Mouse (Mus musculus) liver, embryonic 15.5 days (tissue): ENCODE results near the gene Slc2a6. TPM values are rescaled to one million over a fixed set of nuclear protein-coding genes. Genes with fewer than 3 reads are reported as not detected.

ENCODE experiments used
- ATAC-seq: fragments of 200-750 bp; cut with Nextera tagmentation; 2 replicates; pipeline ENCODE4 v1.8.0; 2017; ENCODE audit warnings: moderate number of reproducible peaks, mild to moderate bottlenecking, moderate library complexity; ENCODE audit not compliant: insufficient read depth
- H3K27ac ChIP-seq: fragments of 300-500 bp; sonication (generic); replicated peaks from 2 replicates; pipeline ENCODE4 v1.5.1; 2015; ENCODE audit warnings: mild to moderate bottlenecking, inconsistent platforms
- H3K27me3 ChIP-seq: fragments of 300-500 bp; sonication (generic); 2 replicates; pipeline ENCODE4 v1.6.1; 2015; ENCODE audit warnings: mild to moderate bottlenecking, inconsistent platforms
- H3K36me3 ChIP-seq: fragments of 300-500 bp; sonication (generic); replicated peaks from 2 replicates; pipeline ENCODE4 v1.6.1; 2015; ENCODE audit warnings: moderate library complexity, mild to moderate bottlenecking, inconsistent platforms
- H3K4me1 ChIP-seq: fragments of 300-500 bp; sonication (generic); replicated peaks from 2 replicates; pipeline ENCODE4 v1.6.1; 2015; ENCODE audit warnings: inconsistent platforms
- H3K4me2 ChIP-seq: fragments of 300-500 bp; sonication (generic); 2 replicates; pipeline ENCODE4 v1.6.1; 2015; ENCODE audit warnings: moderate library complexity, mild to moderate bottlenecking, inconsistent platforms
- H3K4me3 ChIP-seq: fragments of 300-500 bp; sonication (generic); replicated peaks from 2 replicates; pipeline ENCODE4 v1.5.1; 2015; ENCODE audit warnings: mild to moderate bottlenecking, inconsistent platforms
- H3K9ac ChIP-seq: fragments of 300-500 bp; sonication (generic); 2 replicates; pipeline ENCODE4 v1.6.1; 2015; ENCODE audit warnings: moderate library complexity, mild to moderate bottlenecking, inconsistent platforms
- H3K9me3 ChIP-seq: fragments of 300-500 bp; sonication (generic); replicated peaks from 2 replicates; pipeline ENCODE4 v1.6.1; 2016; ENCODE audit warnings: inconsistent platforms
- WGBS: fragments of 180-500 bp; shearing (Covaris S2); methylation state at CpG from one replicate; pipeline ENCODE4 v1.1.7; 2015; ENCODE audit warnings: mixed read lengths; ENCODE audit not compliant: insufficient replicate concordance; 5-methylcytosine and 5-hydroxymethylcytosine counted together
- polyA plus RNA-seq: library from polyadenylated mRNA; unstranded; fragments of >200 nt; fragmentation: Nextera tagmentation; extraction: Ambion mirVana; gene quantifications from 2 replicates; pipeline ENCODE4 v1.2.1, GENCODE M21; 2015

The Slc2a6 gene
- polyA plus RNA-seq, 1 experiment from 2014 or later = 0.29 TPM

DNA sequence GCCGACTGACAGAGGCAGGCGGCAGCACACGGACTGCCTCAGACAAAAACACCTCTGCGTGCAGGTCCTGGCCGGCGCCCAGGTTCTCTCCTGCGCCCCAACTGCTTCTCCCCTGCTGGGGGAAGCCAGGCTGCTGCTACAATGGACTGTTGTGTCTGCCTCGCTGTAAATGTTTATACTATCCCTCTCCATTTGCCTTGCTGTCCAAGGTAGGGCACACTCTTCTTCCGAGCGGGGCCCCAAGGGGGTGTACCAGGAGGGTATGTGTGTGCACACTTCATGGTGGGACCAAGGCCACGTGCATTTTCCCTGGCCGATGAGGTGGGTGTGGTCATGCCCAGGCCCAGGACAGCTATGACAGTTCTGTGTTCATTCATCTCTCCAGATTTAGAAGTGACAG lies 31.0 kb upstream of the Slc2a6 start:
- Histone ChIP-seq H3K4me3 (no peak overlapping the region), H3K9ac (no peak overlapping the region), H3K4me1 (0 out of 2 replicates have a peak, but pooled peaks cover 4% of the 10 kb centered on the region), H3K4me2 (no peak overlapping the region), H3K27me3 (no peaks in the 10 kb centered on the region), H3K9me3 (no peaks in the 10 kb centered on the region), H3K27ac (no peak overlapping the region), H3K36me3 (no peaks in the 10 kb centered on the region)
- 41% methylated on average over 12 of the region's 12 CpGs for WGBS
- ATAC-seq = no peak

DNA sequence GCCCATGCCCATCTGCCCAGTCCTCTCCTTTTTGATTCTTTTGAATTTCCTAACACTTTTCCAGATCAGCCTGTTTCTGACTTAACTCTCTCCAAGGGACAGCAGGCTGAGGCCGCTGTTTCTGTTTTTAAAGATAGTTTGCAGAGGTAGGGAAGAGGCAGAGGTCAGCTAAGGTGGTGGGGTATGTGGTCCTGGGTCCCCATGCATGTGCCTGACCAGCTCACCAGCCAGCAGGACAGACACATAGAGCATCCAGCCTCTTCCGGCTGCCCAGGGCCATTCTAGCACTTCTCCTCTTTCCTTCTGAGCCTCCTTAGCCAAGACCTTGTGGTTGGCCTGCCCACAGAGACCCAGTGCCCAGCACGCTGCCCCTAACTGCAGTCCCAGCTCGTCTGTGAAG lies 30.5 kb upstream of the Slc2a6 start:
- no peak overlapping the region for H3K4me2 ChIP-seq

DNA sequence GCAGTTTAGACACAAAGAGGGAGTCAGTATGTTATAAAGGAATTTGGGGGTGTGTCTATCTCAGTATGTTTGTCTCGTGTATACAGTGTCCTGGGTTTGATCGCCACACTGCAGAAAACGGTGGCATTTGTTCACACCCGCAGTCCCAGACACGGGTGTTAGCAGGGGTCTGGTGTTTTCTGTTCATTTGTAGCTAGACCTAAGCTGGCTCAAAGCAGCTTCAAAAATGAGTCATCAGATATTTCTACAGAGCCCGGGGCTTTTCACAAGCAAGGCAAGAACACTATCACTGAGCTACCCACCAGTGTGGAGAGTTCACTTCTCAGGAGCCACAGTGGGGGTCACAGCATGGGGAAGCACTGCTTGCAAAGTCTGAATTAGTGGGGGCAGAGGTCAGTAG lies 21.6 kb upstream of the Slc2a6 start:
- H3K27ac ChIP-seq = no peak overlapping the region
- no peaks in the 10 kb centered on the region for H3K4me1 ChIP-seq
- no peaks in the 10 kb centered on the region for H3K36me3 ChIP-seq
- no peak overlapping the region for H3K4me3 ChIP-seq
- 51% methylated on average over 6 of the region's 6 CpGs for WGBS
- H3K4me2 ChIP-seq = no peak overlapping the region
- no peak overlapping the region for H3K9ac ChIP-seq
- no peak for ATAC-seq
- H3K27me3 ChIP-seq = no peaks in the 10 kb centered on the region
- no peaks in the 10 kb centered on the region for H3K9me3 ChIP-seq

More for the DNA sequence above, 30.5 kb upstream of the Slc2a6 start:
- Histone ChIP-seq H3K4me1 (0 out of 2 replicates have a peak, but pooled peaks cover 4% of the 10 kb centered on the region), H3K4me3 (no peak overlapping the region), H3K27me3 (no peaks in the 10 kb centered on the region), H3K9me3 (no peaks in the 10 kb centered on the region), H3K9ac (no peak overlapping the region), H3K27ac (no peak overlapping the region), H3K36me3 (no peaks in the 10 kb centered on the region)
- no peak for ATAC-seq
- WGBS = 38% methylated on average over 4 of the region's 4 CpGs

DNA sequence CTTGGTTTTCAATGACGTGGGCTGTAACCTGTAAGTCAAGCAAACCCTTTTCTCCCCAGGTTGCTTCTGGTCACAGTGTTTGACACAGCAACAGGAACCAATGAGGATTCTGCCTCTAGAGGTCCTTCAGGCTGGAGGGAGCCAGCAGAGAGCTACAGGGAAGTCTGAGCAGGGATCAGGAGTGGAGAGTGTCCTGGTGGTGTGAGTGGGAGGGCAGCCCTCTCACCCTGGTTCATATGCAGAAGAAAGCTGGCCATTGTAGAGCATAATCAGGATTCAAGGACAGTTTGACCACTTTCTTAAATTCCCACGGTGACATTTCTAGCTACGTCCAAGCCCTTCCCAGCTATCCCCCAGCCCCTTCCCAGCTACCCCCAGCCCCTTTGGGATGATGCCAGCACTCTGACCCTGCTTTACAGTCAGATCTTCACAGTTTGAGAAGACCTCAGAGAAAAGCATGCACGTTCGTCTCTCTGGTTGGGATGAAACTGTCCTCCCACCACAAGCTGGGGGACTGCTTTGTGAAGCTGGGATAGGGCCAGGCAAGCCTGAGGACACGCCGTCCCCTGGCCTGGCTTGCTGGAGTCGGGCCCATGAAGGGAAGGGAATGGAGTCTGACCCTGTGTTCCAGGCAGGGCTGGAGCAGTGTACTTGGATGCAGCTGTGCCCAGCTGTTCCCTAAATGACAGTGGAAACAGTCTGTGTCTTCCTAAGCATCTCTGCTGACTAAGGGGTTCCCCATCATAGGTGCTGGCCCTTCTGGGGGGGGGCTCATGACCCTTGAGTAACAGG lies 18.4 kb upstream of the Slc2a6 start:
- no peaks in the 10 kb centered on the region for H3K36me3 ChIP-seq
- H3K4me3 ChIP-seq = no peak overlapping the region
- no peak overlapping the region for H3K9ac ChIP-seq
- H3K4me2 ChIP-seq = no peak overlapping the region
- 52% methylated on average over 8 of the region's 8 CpGs for WGBS
- no peaks in the 10 kb centered on the region for H3K27me3 ChIP-seq
- H3K9me3 ChIP-seq = no peaks in the 10 kb centered on the region
- peaks cover 5% of the 10 kb centered on the region for H3K4me1 ChIP-seq
- no peak overlapping the region for H3K27ac ChIP-seq
- ATAC-seq = no peak

DNA sequence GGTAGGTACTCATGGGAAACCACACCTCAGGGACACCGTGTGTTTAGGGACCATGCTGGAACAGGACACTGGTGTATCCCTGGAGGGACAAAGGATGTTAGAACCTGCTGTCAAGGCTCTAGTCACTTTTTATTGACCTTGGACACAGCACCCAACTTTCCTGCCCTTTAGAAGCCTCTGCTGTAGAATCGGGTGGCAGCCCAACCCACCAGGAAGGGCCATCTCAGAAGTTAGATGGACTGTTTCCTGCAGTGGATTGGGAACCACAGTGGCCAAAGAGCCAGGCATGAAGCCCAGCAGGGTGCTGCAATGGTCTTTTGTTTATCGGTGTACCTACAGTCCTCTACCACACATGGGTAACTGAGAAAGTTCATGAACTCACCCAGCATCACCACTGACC lies 16.8 kb upstream of the Slc2a6 start:
- Histone ChIP-seq H3K4me3 (no peak overlapping the region), H3K36me3 (no peaks in the 10 kb centered on the region), H3K9me3 (no peaks in the 10 kb centered on the region), H3K4me1 (peaks cover 8% of the 10 kb centered on the region), H3K9ac (no peak overlapping the region), H3K27me3 (no peaks in the 10 kb centered on the region), H3K4me2 (no peak overlapping the region), H3K27ac (no peak overlapping the region)
- 55% methylated on average over 3 of the region's 3 CpGs for WGBS
- no peak for ATAC-seq

DNA sequence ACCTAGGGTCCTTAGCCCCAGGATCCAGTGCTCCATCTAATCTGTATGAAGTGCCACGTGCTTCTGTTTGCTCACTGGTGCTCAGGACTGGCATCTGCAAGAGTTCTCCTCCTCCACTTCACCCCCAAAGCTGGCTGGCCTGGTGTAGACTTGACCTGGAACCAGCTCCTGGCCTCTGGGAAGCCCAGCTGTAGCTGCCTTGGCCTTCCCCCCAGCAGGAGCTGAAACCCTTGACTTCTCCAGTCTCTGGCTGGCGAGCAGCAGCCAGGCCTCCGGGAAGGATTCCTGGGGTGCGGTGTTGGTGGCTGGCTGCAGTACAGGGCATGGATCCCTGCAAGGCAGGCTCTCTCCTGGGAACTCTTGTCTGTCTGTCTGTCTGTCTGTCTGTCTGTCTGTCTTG lies 16.4 kb upstream of the Slc2a6 start:
- Histone ChIP-seq H3K4me3 (no peak overlapping the region), H3K36me3 (no peaks in the 10 kb centered on the region), H3K27ac (no peak overlapping the region), H3K9ac (no peak overlapping the region), H3K4me2 (no peak overlapping the region), H3K27me3 (no peaks in the 10 kb centered on the region), H3K9me3 (no peaks in the 10 kb centered on the region), H3K4me1 (peaks cover 8% of the 10 kb centered on the region)
- no peak for ATAC-seq
- WGBS = 64% methylated on average over 4 of the region's 4 CpGs

DNA sequence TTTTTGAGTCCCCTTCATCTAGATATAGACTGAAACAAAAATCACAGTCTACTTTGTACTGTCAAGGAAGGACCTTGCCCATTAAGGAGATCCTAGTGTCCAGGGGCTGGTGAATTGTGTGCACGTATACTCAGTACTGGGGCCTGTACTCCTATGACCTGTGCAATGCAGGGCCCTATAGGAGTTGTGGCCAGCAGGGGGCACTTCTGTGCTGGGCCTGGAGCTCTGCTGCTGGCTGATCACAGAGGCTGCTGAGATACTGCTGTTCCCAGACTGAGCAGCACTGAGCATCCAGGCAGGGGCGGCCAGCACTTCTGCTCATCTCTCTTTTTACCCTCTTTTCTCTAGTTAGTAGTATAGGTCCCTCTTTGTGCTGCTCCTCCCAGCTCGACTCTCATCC lies 15.7 kb upstream of the Slc2a6 start:
- Histone ChIP-seq H3K27ac (no peak overlapping the region), H3K9me3 (no peaks in the 10 kb centered on the region), H3K36me3 (no peaks in the 10 kb centered on the region), H3K27me3 (no peaks in the 10 kb centered on the region), H3K4me1 (peaks cover 8% of the 10 kb centered on the region), H3K9ac (no peak overlapping the region), H3K4me2 (no peak overlapping the region), H3K4me3 (no peak overlapping the region)
- ATAC-seq = peak; percentile 22; the same call in 1 of the 2 replicates
- 11% methylated on average over 3 of the region's 3 CpGs for WGBS

DNA sequence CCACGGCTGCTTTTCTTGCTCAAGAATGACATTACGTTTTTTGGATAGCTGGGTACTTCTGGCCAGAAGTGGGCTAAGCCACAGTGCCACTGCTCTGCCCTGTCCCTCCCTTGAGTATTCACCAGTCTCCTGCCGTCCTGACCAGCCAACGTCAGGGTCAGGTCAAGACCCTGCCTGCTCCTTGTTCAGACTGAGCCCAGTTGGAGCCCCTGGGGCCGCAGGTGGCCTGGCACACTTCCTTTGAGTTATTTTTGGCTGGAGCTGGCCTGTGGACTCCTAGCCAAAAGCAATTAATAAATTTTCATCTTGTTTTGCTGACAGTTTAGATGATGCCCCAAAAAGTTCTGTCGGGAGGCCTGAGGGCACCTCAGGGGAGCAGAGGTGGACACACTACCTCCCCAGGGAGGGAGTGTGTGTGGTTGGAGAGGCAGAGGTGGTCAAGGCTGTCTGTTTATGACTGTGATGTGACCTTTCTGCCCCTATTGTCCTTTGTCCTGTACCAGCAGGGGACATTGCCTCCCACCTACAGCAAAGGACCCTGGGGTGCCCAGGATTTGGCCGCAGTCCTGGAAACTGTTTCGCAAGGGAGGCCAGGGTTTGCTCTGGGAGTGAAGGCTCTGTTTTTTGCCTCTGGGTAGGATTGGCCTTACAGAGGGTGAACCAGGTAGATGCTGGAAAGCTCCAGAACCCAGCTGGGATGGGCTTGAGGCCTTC lies 14.5 kb upstream of the Slc2a6 start:
- Histone ChIP-seq H3K9ac (no peak overlapping the region), H3K36me3 (no peaks in the 10 kb centered on the region), H3K4me2 (no peak overlapping the region), H3K27ac (peak overlapping the region; percentile 75), H3K9me3 (no peaks in the 10 kb centered on the region), H3K4me1 (peaks cover 8% of the 10 kb centered on the region), H3K27me3 (no peaks in the 10 kb centered on the region), H3K4me3 (no peak overlapping the region)
- WGBS = 55% methylated on average over 8 of the region's 8 CpGs
- ATAC-seq = peak; percentile 81

DNA sequence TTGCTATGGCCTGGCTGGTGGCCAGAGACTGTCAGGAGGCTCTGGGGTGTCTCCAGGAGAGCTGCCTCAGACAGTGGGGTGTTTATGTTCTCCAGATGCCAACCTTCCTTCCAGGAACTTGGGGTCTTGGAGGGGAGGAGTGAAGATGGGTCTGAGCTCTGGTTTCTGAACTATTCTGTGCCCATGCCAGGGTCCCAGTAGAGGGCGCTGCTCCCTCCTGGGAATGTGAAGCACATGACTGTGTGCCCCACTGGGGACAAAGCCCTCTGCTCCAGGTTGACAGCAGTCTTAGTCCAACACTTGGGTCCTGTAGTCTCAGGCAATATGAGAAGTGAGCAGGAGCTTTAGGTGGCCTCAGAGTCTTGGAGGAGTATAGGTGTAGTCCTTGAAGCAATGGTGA lies 11.5 kb upstream of the Slc2a6 start:
- H3K9me3 ChIP-seq = no peaks in the 10 kb centered on the region
- H3K27ac ChIP-seq = no peak overlapping the region
- no peak overlapping the region for H3K9ac ChIP-seq
- WGBS = 6% methylated on average over 1 of the region's 1 CpGs
- no peak for ATAC-seq
- H3K4me3 ChIP-seq = no peak overlapping the region
- no peaks in the 10 kb centered on the region for H3K36me3 ChIP-seq
- peaks cover 8% of the 10 kb centered on the region for H3K4me1 ChIP-seq
- H3K27me3 ChIP-seq = no peaks in the 10 kb centered on the region
- no peak overlapping the region for H3K4me2 ChIP-seq

DNA sequence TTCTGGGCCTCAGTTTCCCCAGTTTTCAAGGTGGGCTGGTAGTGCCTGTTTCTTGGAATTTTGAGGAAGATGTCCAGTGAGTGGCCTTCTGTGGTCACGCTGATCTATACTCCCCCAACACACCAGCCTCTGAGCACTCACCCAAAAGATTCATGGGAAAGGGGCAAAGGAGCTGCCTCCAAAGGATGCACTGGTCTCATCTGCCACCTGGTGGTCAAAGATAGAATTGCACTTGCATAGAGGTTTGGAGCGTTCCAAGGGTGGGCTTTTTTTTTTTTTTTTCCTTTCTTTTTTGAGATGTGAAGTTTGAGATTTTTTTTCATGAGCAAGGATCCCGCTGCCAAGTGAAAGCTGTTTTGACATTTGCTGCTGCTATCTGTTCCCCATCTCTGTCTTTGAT lies 10.8 kb upstream of the Slc2a6 start:
- WGBS = 4% methylated on average over 3 of the region's 3 CpGs
- H3K4me1 ChIP-seq = peaks cover 8% of the 10 kb centered on the region
- no peak for ATAC-seq
- no peaks in the 10 kb centered on the region for H3K36me3 ChIP-seq
- H3K9me3 ChIP-seq = no peaks in the 10 kb centered on the region
- no peaks in the 10 kb centered on the region for H3K27me3 ChIP-seq
- H3K4me3 ChIP-seq = no peak overlapping the region
- H3K9ac ChIP-seq = no peak overlapping the region
- H3K27ac ChIP-seq = no peak overlapping the region
- no peak overlapping the region for H3K4me2 ChIP-seq

DNA sequence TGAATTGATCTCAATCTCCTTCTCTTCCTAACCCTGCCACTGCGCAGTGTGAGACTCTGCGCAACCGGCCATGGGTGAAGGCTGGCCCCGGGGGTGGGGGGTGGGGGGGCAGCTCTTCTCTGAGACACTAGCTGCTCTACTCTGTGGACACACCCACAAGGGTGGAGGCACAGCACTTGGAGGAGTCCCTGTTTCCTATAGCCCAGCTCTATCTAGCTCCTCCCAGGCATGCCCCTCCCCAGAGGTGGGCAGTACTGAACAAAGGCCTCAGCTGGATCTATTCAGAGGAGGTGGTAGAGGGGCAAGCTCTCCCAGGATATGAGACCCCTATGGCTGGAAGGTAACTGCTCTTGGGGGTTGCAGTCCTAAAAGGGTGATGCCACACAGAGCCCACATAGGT lies 9.2 kb upstream of the Slc2a6 start:
- Histone ChIP-seq H3K4me1 (peaks cover 7% of the 10 kb centered on the region; the same call in 1 of the 2 replicates), H3K4me3 (no peak overlapping the region), H3K4me2 (no peak overlapping the region), H3K9ac (no peak overlapping the region), H3K36me3 (no peaks in the 10 kb centered on the region), H3K9me3 (no peaks in the 10 kb centered on the region), H3K27me3 (no peaks in the 10 kb centered on the region), H3K27ac (no peak overlapping the region)
- no peak for ATAC-seq
- WGBS = 57% methylated on average over 4 of the region's 4 CpGs
